Mouse (Mus musculus): Measurements from ENCODE around the gene Fam167b. TPM values are rescaled to one million over a fixed set of nuclear protein-coding genes. Genes with fewer than 3 reads are reported as not detected.

The Fam167b gene
- total RNA-seq, 2 experiments from 2014 or later = 0.67 TPM; not detected in 1

DNA sequence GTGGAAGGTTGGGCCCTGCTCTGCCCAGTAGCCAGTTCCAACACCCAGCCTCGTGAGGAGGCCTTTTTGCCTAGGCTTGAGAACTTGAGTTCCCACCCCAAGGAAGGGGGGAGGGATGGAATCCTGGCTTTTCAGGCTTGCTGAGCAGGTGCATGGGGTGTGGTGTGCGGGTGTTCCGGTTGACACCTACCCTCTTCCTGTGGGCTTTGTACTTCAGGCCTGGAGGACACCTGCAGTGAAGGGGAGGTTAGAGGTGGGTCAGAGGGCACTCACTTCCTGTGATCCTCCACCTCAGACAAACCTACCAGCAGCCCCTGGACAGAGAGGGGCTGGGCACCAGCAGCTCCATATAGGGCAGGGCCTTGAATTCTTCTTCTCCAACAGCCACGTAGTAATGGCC, 31.7 kb upstream of the Fam167b start:
- no peak for DNase-seq (ENCODE audit: extremely low spot score in 1 of 2, low spot score in 2 of 2)
- intact Hi-C loops (cut with DNase I) = no loop called here

DNA sequence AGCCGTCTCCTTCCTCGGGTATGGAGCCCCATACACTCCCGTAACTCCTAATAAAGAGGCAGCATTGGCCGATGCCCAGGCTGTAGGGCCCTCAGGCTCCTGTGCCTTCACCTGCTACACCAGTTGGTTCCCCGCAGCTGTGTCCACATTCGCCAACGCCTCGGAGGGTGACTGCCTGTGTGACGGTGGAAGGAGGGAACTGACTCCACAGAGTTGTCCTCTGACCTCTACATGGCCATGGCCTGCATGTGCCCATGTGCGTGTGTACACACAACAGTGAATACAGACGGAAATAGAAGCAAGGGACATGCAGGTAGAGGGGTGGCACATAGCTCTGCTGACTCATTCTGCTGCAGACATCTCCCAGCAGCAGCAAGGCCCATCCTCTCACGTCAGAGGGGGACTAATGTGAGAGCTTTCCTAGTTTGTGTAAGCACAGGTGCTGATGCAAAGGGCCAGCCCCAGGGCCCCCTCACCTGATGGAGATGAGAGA, 30.8 kb upstream of the Fam167b start:
- no peak for DNase-seq (ENCODE audit: extremely low spot score in 1 of 2, low spot score in 2 of 2)
- intact Hi-C loops (cut with DNase I) = loop anchor here (5.0 kb wide), 1 partner anchor 112 kb away; no protein-coding TSS in a partner anchor

DNA sequence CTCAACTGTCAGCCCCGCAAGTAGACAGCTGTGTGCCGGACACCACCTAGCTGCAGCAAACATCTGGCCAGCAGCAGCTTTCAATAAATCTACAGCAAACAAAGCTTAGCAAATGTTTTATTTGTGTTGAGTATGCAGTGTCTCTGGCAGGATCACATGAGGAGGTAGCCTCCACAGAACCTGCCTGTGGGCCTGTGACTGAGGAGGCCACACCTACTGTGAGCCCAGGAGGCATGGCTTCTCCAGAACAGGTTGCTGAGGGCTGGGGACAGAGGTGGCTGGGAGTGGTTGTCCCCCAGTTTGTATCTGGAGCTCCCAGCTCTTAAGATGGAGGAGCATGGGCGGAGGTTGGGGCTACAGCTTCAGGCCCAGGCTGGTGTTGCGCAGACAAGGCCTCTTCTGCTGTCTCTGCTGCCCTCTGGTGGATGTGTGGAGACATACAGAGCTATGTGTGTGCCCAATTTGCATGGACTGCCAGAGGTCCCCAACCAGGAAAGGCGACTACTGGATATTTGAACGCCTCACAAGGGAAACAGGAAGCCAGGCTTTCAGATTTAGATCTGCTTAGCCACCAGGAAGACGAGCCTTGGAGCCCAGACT, 30.2 kb upstream of the Fam167b start:
- intact Hi-C loops (cut with DNase I) = loop anchor here (5.0 kb wide), 1 partner anchor 111 kb away; no protein-coding TSS in a partner anchor
- DNase-seq (ENCODE audit: extremely low spot score in 1 of 2, low spot score in 2 of 2) = peak; percentile 79 to 89

DNA sequence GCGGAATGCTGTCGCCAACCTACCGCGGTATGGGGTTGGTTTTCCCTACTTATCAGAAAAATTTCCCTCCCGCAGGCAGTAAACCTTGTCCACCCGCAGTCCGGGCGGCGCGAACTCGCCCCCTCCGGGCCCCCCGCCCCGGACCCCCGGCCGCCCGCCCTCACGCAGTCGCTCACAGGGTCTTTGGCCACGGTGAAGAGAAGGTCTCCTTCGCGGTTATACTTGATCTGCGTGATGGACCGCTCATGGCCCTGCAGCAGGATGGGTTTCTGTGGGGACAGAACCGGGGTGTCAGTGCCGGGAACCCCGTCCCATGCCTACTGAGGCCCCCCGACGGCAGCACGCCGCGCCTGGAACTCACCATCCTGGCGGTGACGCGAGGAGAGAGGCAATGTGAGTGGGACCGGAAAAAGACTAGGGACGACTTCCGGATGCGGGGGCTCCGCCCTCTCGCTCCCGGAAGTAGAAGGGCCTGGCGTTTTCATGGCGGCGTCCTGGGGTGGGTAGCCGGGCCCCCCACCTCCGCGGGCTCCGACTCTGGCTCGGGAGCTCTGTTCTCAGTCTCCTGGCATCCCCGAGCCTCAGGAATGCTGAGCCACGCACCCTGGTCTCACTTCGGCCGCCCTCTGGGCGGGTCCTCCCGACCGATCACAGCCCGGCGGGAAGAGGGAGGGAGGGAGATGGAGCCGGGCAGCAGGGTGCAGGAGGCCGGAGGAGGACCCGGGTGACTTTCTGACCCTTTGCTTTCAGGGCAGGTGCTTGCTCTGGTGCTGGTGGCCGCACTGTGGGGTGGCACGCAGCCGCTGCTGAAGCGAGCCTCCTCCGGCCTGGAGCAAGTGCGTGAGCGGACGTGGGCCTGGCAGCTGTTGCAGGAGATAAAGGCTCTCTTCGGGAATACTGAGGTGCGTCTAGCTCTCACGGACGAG, 22.1 kb upstream of the Fam167b start, which contains the start of the genes Eif3i and Tmem234:
Gene Eif3i (minus strand): TSS at position 416 of the 926 bp plus-strand sequence.
Gene Tmem234 (plus strand): TSS at position 436 of the 926 bp plus-strand sequence.
- intact Hi-C loops (cut with DNase I) = no loop called here
- peak; percentile 81 to 90 for DNase-seq (ENCODE audit: extremely low spot score in 1 of 2, low spot score in 2 of 2)

DNA sequence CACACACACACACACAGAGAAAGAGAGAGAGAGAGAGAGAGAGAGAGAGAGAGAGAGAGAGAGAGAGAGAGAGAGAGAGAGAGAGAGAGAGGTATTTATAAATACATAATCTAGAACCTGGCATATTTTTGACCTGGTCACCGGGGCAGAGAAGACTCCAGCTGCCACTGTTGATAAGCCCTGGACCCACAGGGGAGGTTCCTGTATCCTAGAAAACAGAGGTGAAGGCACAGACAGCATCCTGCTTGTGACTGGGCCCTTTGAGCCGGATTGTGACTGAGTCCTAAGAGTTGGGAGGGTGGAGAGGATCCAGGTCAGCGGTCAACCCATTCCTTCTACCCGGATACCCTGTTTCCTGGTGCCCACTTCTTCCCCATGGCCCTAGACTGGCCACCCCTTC, 10.5 kb upstream of the Fam167b start:
- intact Hi-C loops (cut with DNase I) = no loop called here
- DNase-seq (ENCODE audit: extremely low spot score in 1 of 2, low spot score in 2 of 2) = no peak

DNA sequence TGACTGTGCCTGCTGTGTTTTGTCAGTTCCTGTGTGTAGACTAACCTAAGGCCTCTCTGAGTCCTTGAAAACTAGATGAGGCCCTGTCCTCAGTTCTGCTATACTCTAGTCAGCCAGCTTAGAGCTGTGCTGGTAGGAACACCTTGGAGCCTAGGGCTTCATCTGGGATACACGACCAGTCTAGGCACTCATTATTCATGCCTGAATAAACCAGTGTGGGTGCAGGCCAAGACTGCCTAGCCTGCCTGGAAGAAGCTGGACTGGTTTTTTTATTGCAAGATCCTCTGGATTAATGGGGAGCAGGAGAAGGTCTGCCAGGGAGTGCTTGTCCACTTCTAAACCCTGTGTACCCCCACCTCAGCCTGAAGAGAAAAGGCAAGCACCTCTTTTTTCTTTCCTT, 8.6 kb upstream of the Fam167b start:
- no peak for DNase-seq (ENCODE audit: extremely low spot score in 1 of 2, low spot score in 2 of 2)
- intact Hi-C loops (cut with DNase I) = no loop called here

DNA sequence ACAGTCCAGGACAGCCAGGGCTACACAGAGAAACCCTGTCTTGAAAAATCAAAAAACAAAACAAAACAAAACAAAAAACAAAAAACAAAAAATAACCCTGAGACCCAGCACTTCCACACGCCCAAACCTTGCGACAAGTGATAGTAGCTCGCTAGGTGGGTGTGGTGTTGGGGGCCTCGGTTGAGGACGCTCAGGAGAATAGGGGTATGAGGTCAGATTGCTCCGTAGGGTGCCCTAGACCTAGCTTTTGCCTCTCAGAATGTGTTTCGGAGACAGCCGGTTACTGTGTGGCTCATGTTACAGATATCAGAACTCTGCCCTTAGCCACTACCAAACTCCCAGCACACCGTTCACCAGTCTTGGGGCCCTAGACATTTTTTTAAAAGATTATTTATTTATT, 7.4 kb upstream of the Fam167b start:
- intact Hi-C loops (cut with DNase I) = no loop called here

DNA sequence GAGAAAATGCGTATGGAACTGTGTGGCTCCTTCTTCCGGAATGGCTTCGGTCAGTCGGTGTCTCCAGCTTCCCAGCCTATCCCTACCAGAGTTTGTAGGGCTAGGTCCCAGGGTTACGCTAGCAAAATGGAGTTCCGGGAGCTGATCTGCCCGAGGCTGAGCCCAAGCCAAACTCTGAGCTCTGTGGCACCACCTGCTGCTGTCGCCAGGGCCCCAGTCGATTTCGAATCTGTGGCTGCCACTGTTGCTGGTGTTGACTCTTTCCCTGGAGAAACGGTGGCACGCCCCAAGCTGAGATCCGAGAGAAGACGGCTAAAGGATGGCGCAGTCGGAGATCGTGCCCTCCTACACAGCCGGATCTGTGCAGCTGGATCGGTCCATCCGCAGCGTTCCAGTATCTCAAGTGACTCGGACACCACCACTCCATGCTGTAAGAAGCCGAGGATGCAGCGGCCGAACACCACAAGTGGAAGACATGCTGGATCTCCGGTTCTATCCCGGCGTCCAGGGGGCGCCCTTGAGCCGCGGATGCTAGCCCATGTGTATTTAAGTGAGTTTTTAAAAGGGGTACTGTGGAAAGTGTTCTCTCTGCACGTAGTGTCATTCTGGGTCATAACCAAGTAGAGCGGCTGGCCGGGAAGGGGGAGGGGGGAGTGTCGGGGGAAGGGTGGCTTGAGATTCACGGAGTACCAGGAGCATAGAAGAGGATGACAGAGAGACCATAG, 6.7 kb upstream of the Fam167b start:
- peak; percentile 83 to 87 for DNase-seq (ENCODE audit: extremely low spot score in 1 of 2, low spot score in 2 of 2)
- intact Hi-C loops (cut with DNase I) = no loop called here

More for the DNA sequence above, 7.4 kb upstream of the Fam167b start:
- DNase-seq (ENCODE audit: extremely low spot score in 1 of 2, low spot score in 2 of 2) = no peak

DNA sequence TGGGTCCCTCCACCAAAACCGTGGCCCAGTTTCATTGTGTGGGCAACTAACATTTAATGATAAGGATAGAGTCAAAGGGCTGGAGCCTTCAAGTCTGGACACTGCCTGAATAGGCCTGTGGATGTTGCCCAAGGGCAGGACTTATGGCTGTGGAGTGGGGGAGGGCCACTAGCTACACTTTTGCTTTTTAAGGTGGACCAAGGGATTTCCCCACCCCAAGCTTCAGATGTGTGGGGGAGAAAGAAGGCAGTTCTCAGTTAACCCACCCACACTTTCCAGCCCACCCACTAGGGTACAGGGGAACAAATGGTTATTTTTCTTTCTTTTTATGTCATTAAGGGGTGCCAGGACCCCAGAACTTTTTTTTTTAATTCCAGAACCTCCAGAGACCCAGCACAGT, 6.0 kb upstream of the Fam167b start:
- no peak for DNase-seq (ENCODE audit: extremely low spot score in 1 of 2, low spot score in 2 of 2)
- intact Hi-C loops (cut with DNase I) = no loop called here

DNA sequence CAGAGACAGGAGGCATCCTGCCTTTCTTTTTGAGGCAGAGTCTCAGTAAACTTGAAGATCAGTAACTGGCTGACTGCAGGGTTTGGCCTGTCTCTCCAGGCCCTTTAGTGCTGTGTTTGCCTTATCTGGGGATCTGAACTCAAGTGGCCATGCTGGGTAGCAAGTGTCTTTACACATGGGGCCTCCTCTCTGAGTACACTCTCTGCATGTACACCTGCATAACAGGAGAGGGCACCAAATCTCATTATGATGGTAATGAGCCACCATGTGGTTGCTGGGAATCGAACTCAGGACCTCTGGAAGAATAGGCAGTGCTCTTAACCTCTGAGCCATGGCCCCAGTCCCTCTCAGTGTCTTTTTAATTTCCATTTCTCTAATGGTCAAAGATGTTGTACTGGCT, 3.9 kb upstream of the Fam167b start:
- intact Hi-C loops (cut with DNase I) = no loop called here
- no peak for DNase-seq (ENCODE audit: extremely low spot score in 1 of 2, low spot score in 2 of 2)

DNA sequence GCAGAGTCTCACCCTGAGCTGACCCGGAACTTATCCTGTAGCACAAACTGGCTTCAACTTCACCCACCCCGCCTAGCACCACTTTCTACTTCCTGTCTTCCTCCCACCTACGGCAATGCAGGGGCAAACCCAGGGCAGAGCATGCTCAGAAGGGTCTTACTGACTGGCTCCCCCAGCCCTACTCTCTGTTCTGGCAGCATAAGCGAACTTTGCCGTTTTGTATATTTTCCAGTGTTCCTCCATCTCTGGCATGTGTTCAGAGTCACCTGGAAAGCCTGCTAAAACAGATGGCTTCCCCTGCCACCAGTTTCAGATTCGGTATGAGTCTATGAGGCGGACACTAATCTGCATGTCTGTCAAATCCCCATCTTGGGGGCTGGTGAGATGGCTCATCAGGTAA, 2.0 kb upstream of the Fam167b start:
- intact Hi-C loops (cut with DNase I) = no loop called here
- no peak for DNase-seq (ENCODE audit: extremely low spot score in 1 of 2, low spot score in 2 of 2)

DNA sequence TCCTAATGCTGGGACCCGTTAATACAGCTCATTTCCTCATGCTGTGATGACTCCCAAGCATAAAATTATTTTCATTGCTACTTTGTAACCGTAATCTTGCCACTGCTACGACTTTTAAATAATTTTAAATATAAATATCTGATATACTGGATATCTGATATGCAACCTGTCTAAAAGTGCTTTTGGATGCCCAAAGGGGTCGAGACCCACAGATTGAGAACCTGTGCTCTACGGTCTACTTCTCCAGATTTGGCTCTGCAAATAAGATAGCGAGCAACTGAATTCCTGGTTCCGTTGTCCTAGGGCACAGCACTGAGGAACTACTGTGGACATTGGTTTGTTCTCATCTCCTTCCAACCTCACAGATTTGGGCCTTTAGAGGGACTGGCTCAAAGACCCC, 661 bp downstream of the Fam167b start:
- intact Hi-C loops (cut with DNase I) = no loop called here
- no peak for DNase-seq (ENCODE audit: extremely low spot score in 1 of 2, low spot score in 2 of 2)

DNA sequence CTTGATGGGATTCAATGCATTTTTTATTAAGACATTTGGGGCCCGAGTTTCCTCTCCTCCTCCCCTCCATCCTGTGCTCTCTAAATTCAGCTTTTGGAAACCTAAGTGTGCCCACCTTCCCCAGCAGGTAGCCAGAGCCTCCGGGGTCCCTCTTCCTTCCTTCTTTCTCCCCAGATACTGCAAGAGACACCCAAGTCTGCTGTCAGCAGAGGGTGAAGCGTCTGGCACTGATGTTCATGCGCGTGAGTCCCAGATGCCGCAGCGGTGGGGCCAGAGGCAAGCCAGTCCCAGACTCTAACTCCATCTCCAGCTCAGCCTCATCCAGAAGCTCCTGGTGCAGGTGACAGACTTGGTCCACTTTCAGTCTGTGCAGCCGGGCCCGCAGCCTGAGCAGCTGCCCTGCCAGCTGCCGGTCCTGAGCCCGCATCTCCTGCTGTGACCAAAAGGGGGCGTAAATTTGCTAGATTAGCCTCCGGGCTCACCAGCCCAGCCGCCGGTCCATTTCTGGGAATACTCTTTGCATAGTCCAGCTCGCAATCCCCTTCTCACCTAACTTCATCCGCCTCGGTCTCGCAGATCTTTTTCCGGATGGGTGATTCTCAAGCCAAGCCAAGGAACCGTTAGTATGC, 1.4 kb downstream of the Fam167b start:
- intact Hi-C loops (cut with DNase I) = no loop called here

DNA sequence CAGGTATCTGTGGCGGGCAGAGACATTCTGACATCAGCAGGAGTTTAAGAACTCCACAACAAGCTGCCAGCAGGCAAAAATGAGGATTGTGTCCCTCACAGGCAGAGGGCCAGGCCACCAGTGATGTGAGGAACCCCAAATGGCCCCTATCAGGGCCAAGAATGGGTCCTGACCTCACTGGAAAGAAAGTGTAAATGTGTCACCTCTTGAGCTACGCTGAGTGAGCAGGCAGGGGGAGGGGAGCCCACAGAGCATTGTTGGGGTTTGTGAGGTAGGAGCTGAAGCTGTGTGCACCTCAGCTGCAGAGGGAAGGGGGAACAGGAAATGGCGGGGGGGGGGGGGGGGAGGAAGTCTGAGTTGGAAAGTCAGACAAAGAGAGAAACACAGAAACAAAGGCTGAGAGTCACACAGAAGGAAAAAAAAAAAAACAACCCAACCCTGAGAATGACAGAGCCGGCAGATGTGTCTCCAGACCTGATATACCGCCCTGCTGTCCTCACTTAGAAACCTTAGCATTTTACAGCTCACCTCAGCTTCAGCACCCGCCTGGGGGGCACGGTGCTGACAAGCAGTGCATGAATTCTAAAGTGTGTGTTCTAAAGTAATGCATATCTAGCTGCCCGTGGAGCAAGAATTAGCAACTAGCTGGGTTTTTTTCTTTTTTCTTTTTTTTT, 3.0 kb downstream of the Fam167b start:
- DNase-seq (ENCODE audit: extremely low spot score in 1 of 2, low spot score in 2 of 2) = peak in 1 of 2 experiments; percentile 41
- intact Hi-C loops (cut with DNase I) = no loop called here

More for the DNA sequence above, 1.4 kb downstream of the Fam167b start:
- peak; percentile 63 to 78 for DNase-seq (ENCODE audit: extremely low spot score in 1 of 2, low spot score in 2 of 2)

DNA sequence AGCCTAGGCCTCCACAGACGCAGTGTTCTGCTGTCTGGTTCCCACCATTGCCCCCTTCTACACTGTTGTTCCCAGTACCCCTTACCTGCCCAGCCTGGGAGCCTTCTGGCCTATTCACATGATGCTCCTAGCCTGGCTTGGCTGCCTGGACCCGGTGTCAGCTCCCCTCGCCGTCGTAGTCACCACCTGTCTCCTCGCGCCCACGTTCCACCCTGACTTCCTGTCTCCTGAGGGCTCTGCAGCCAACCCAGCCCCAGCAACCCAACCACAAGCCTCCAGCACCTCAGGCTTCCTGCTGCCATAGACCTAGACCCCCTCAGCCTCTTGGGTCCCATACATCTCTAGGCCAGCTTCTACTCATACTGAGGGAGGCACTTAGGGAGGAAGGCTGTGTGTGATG, 4.9 kb downstream of the Fam167b start, which contains the start of gene Lck:
Gene Lck (minus strand): TSS at position 212 of the 400 bp plus-strand sequence.
- intact Hi-C loops (cut with DNase I) = no loop called here

DNA sequence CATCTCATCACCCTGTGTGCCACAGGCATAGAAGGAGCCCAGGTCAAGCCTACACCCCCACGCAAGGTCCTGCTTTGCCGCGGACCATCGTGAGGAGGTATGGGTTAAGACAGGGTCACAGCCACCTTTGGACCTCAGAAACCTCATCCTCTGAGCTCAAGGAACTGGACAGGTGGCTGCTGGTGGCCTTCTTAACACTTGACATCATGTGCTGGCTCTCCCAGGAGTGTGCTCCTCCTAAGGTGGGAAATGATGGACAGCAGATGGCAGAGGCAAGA, 5.3 kb downstream of the Fam167b start:
- no peak for DNase-seq (ENCODE audit: extremely low spot score in 1 of 2, low spot score in 2 of 2)
- intact Hi-C loops (cut with DNase I) = no loop called here

More for the DNA sequence above, 4.9 kb downstream of the Fam167b start, which contains the start of gene Lck:
- no peak for DNase-seq (ENCODE audit: extremely low spot score in 1 of 2, low spot score in 2 of 2)

DNA sequence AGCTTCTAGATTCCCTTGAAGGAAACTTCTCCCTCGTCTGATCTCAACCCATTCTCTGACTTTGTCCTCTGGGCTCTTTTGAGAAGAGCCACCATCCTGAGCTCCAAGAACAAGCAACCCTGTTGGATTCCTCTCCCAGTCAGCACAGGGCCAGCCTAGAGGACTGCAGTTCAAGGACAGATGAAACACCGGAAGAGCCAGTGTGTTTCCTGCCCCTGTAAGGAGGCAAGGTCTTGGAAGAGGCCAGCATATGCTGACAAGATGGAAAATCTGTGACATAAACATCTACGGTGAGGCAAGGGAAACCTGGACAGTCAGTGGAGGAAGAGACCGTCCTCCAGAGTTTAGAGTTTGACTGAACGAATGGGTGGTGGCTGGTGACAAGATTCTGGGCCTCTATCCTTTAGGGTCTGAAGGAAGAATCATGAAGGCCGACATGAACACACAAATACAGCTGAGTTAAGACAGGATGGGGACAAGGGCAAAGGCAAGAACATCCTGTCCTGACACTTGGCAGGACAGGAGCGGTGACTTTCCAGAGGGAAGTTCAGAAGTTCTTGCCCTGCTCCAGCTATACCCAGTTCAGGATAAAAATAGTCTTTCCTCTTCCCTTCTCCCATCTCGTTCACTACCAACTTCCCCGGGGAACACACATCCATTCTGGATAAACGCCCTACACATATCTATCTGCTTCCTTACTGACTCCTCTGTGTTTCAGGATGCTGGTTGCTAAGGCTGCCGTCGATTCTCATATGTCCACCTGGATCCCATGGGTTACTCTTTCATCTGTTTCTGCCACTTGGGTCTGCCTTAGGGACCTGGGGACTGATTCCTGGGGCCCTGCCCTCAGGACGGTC, 5.9 kb downstream of the Fam167b start:
- intact Hi-C loops (cut with DNase I) = no loop called here
- DNase-seq (ENCODE audit: extremely low spot score in 1 of 2, low spot score in 2 of 2) = no peak

All from left cerebral cortex, postnatal 10 days (tissue).